Comparison of ENCODE assay signal across 8 mouse cellular contexts in genomic region chr7:27473156-27473834, GRCm38 (mm10). TPM values are rescaled to one million over a fixed set of nuclear protein-coding genes. Genes with fewer than 3 reads are reported as not detected.
DNase-seq lines count a peak whose midpoint lies in the region; ATAC-seq lines count a peak whose summit lies in the region.

Sertad3 (plus strand) TSS chr7:27473768.

- H3K36me3 ChIP-seq in intestine, embryonic 14.5 days (ENCODE audit: control insufficient read depth, insufficient read depth, low read length) = peaks cover 22% of the 10 kb centered on the region

- peak within 1 kb of the TSS; percentile 79 for H3K4me3 ChIP-seq in intestine, embryonic 14.5 days (ENCODE audit: low read depth, low read length)

- peak within 1 kb of the TSS; percentile 49 for H3K9ac ChIP-seq in intestine, embryonic 14.5 days (ENCODE audit: low read length)

- 1% methylated on average over 35 of the region's 36 CpGs for WGBS in intestine, embryonic 14.5 days

- intact Hi-C loops in gastrocnemius, postnatal 14 days (cut with DNase I; ENCODE audit: low total_unique reads) = loop anchor here (10.0 kb wide), 1 partner anchor 52 kb away; the partner anchor contains the start of gene Hipk4
- intact Hi-C loops in left cerebral cortex, postnatal 14 days (cut with DNase I) = loop anchor here (2.0 kb wide), 1 partner anchor 24 kb away; no protein-coding TSS in a partner anchor

- H3K4me1 ChIP-seq in intestine, embryonic 14.5 days (replicated peaks; ENCODE audit: control insufficient read depth, insufficient read depth, low read length) = peaks cover 7% of the 10 kb centered on the region

- DNase-seq in adrenal gland, adult (ENCODE audit: inconsistent age in 2 of 2, low spot score in 1 of 2) = peak; percentile 100
- DNase-seq in embryo, embryonic 10.5 days (ENCODE audit: low spot score) = peak; percentile 99
- peak; percentile 100 for DNase-seq in gastrocnemius, postnatal 14 days
- DNase-seq in intestine, embryonic 14.5 days (ENCODE audit: low spot score) = peak; percentile 99
- peak; percentile 98 for DNase-seq in left cerebral cortex, postnatal 14 days (ENCODE audit: low spot score in 2 of 2)
- peak; percentile 97 for DNase-seq in mesoderm, embryonic 11.5 days (ENCODE audit: low read depth, low spot score)
- peak; percentile 96 to 98 for DNase-seq in right cerebral cortex, postnatal 36 days (ENCODE audit: low spot score in 2 of 2)
- peak; percentile 99 for DNase-seq in yolk sac, embryonic 10.5 days (ENCODE audit: low spot score)

- H3K4me2 ChIP-seq in intestine, embryonic 14.5 days (ENCODE audit: low read length) = peak within 1 kb of the TSS; percentile 47

- H3K9me3 ChIP-seq in intestine, embryonic 14.5 days (ENCODE audit: control insufficient read depth, low read length) = no peaks in the 10 kb centered on the region

- no peaks in the 10 kb centered on the region for H3K27me3 ChIP-seq in intestine, embryonic 14.5 days (replicated peaks; ENCODE audit: control insufficient read depth, insufficient read depth, low read length)

- ATAC-seq in intestine, embryonic 14.5 days (replicated peaks; ENCODE audit: low FRiP score, low TSS enrichment, low read depth) = peak; percentile 94

- H3K27ac ChIP-seq in intestine, embryonic 14.5 days (ENCODE audit: low read depth) = peak within 1 kb of the TSS; percentile 85

RNA-seq across cellular contexts. Expression of gene Sertad3, which starts in this region (rescaled TPM):
- 10 to 100 TPM in 1 of 2 experiments, 1 to 10 TPM in 1; 9.0 to 10.0 TPM for total RNA-seq in gastrocnemius, postnatal 14 days (2021)
- polyA plus RNA-seq in intestine, embryonic 14.5 days (2014; fragmentation: Nextera tagmentation; extraction: Ambion mirVana) = 25.2 and 29.0 TPM in 2 replicates
- total RNA-seq in left cerebral cortex, postnatal 14 days (2021) = 1 to 10 TPM; 3.0 to 3.1 TPM

Comparison
In these comparisons a context has a peak if more than half of its experiments do, and no peak if none do; other contexts are left out.
1. Peak in every context shown above with its lines: DNase-seq, ATAC-seq, H3K4me3 ChIP-seq and H3K27ac ChIP-seq.